Mouse (Mus musculus): ENCODE measurements at regions not wholly inside any gene's neighbourhood (a gene's known extent, or its start where the extent isn't known, plus 50 kb on each side); places are given as distances from the start of the nearest gene placed in this dataset. TPM values are rescaled to one million over a fixed set of nuclear protein-coding genes. Genes with fewer than 3 reads are reported as not detected.

GRCm38 (mm10) chr6:107459220-107459619 lies 70.3 kb upstream of the Lrrn1 start:
- Histone ChIP-seq H3K27me3 (ENCODE audit: control insufficient read depth, insufficient read depth, low read depth, low read length) (no peaks in the 10 kb centered on the region), H3K9me3 (ENCODE audit: control insufficient read depth, low read length) (no peaks in the 10 kb centered on the region), H3K36me3 (ENCODE audit: control insufficient read depth, insufficient read depth, low read length) (no peaks in the 10 kb centered on the region), H3K4me2 (ENCODE audit: low read depth, low read length) (no peak overlapping the region), H3K4me1 (replicated peaks; ENCODE audit: control insufficient read depth, insufficient read depth, low read length) (no peaks in the 10 kb centered on the region), H3K4me3 (ENCODE audit: low read length) (no peak overlapping the region), H3K27ac (ENCODE audit: low read length) (no peak overlapping the region), H3K9ac (ENCODE audit: low read length) (no peak overlapping the region)
- 74% methylated on average over 1 of the region's 1 CpGs for WGBS
- ATAC-seq (ENCODE audit: low read depth), result no peak

- no peak overlapping the region for H3K4me2 ChIP-seq (ENCODE audit: low read depth, low read length)
- no peaks in the 10 kb centered on the region for H3K4me1 ChIP-seq (replicated peaks; ENCODE audit: control insufficient read depth, insufficient read depth, low read length)
- H3K9ac ChIP-seq (ENCODE audit: low read length), result no peak overlapping the region
- no peaks in the 10 kb centered on the region for H3K36me3 ChIP-seq (ENCODE audit: control insufficient read depth, insufficient read depth, low read length)
- H3K27me3 ChIP-seq (ENCODE audit: control insufficient read depth, insufficient read depth, low read depth, low read length), result no peaks in the 10 kb centered on the region
- ATAC-seq (ENCODE audit: low read depth), result no peak
- H3K27ac ChIP-seq (ENCODE audit: low read length), result no peak overlapping the region
- WGBS, result 45% methylated on average over 2 of the region's 2 CpGs
- no peaks in the 10 kb centered on the region for H3K9me3 ChIP-seq (ENCODE audit: control insufficient read depth, low read length)
- no peak overlapping the region for H3K4me3 ChIP-seq (ENCODE audit: low read length)
Observed at GRCm38 (mm10) chr6:107462440-107462839, 67.1 kb upstream of the Lrrn1 start.

- no peak overlapping the region for H3K4me3 ChIP-seq (ENCODE audit: low read length)
- no peak for ATAC-seq (ENCODE audit: low read depth)
- WGBS, result 48% methylated on average over 2 of the region's 2 CpGs
- H3K9ac ChIP-seq (ENCODE audit: low read length), result no peak overlapping the region
- H3K36me3 ChIP-seq (ENCODE audit: control insufficient read depth, insufficient read depth, low read length), result no peaks in the 10 kb centered on the region
- H3K27me3 ChIP-seq (ENCODE audit: control insufficient read depth, insufficient read depth, low read depth, low read length), result no peaks in the 10 kb centered on the region
- H3K4me2 ChIP-seq (ENCODE audit: low read depth, low read length), result no peak overlapping the region
- no peak overlapping the region for H3K27ac ChIP-seq (ENCODE audit: low read length)
- no peaks in the 10 kb centered on the region for H3K4me1 ChIP-seq (replicated peaks; ENCODE audit: control insufficient read depth, insufficient read depth, low read length)
- no peaks in the 10 kb centered on the region for H3K9me3 ChIP-seq (ENCODE audit: control insufficient read depth, low read length)
Observed at GRCm38 (mm10) chr6:107473395-107473794, 56.2 kb upstream of the Lrrn1 start.

GRCm38 (mm10) chr6:107474125-107474524 lies 55.4 kb upstream of the Lrrn1 start:
- no peak for ATAC-seq (ENCODE audit: low read depth)
- WGBS, result 54% methylated on average over 4 of the region's 4 CpGs

More at GRCm38 (mm10) chr6:107474125-107474524, 55.4 kb upstream of the Lrrn1 start:
- Histone ChIP-seq H3K4me2 (ENCODE audit: low read depth, low read length) (no peak overlapping the region), H3K9ac (ENCODE audit: low read length) (no peak overlapping the region), H3K36me3 (ENCODE audit: control insufficient read depth, insufficient read depth, low read length) (no peaks in the 10 kb centered on the region), H3K4me1 (replicated peaks; ENCODE audit: control insufficient read depth, insufficient read depth, low read length) (no peaks in the 10 kb centered on the region), H3K9me3 (ENCODE audit: control insufficient read depth, low read length) (no peaks in the 10 kb centered on the region), H3K27me3 (ENCODE audit: control insufficient read depth, insufficient read depth, low read depth, low read length) (no peaks in the 10 kb centered on the region), H3K27ac (ENCODE audit: low read length) (no peak overlapping the region), H3K4me3 (ENCODE audit: low read length) (no peak overlapping the region)

Small RNAs in the stretch of these regions (microRNA-seq; reads per million reads assigned to microRNA genes)
- not detected for gene Gm27690

Data from lung, embryonic 16.5 days (tissue).